Mouse (Mus musculus) heart, adult 18-20 months (tissue): ENCODE measurements around the gene Rftn1. TPM values are rescaled to one million over a fixed set of nuclear protein-coding genes. Genes with fewer than 3 reads are reported as not detected.

Experiments
- DNase-seq, 2 experiments: peaks; one replicate each; pipeline ENCODE4 v3.0.0; 2021 to 2022; ENCODE audit warnings: mixed read lengths in 1 of 2
- total RNA-seq, 2 experiments: library from RNA; stranded (reverse); gene quantifications; 2 replicates each; pipeline ENCODE4 v1.2.3; 2021

The Rftn1 gene
- total RNA-seq, 2 experiments from 2014 or later = 52.1 to 53.3 TPM

DNA sequence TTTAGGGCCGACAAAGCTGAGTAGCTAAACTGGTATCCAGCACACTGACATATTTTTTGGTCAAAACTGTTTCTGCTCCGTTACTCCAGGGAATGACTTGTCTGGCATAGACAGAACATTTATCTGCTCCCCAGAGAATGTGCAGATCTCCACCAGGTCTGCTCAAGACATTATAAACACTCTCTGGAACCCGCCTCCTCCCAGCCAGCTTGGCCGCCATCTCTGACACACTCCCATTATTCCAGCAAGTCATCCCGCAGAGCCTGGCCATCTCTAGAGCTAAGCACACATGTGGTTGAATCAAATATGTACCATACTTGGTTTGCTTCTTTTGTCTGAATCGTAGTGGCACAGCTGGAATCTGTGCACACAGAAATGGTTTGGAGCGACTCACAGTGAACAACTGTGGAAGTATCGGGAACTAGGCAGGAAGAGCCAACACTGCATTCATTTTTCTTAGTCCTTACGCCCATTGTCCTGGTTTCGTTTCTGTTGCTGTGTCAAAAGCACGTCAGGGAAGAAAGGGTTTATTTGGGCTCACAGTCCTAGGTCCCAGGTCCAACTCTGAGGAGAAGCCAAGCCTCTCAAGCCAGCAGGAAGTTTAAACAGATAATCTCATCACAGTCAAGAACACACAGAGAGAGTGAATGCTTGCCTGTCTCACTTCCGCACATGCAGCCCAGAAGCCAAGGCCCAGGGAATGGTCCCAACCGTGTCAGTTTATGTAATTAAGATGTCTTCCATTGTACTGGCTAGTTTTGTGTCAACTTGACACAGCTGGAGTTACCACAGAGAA, 126.4 kb downstream of the Rftn1 start:
- DNase-seq = peak in 1 of 2 experiments; percentile 62

GRCm38 (mm10) chr17:50062649-50063048, 127.8 kb downstream of the Rftn1 start:
- peak; percentile 76 to 86 for DNase-seq

- DNase-seq = no peak
Measured at GRCm38 (mm10) chr17:50061446-50061845, 129.0 kb downstream of the Rftn1 start.

- DNase-seq = peak in 1 of 2 experiments; percentile 63
Measured at GRCm38 (mm10) chr17:50060220-50060619, 130.3 kb downstream of the Rftn1 start.

- DNase-seq = no peak
Measured at GRCm38 (mm10) chr17:50059417-50059816, 131.1 kb downstream of the Rftn1 start.

- DNase-seq = no peak
Measured at GRCm38 (mm10) chr17:50055154-50055756, 135.2 kb downstream of the Rftn1 start.

DNA sequence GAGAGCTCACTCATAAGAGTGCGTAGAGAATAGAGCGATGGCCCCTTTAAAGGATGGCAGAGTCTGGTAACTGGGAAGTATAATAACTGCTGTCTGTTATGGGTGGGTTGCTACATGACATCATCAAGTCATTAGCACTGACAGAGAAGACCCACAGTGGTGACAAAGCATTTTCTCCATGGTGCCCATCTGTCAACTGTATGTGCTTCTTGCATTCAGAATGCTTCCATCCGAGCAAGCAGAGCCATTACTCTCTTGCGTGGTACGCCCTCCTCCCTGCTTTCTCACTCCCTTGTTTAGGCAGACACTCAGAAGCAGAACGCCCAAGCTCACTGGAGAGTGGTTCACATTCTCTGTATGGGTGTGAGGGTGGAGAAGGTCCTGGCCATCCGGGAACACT, 135.9 kb downstream of the Rftn1 start:
- DNase-seq = no peak

GRCm38 (mm10) chr17:50053961-50054360, 136.5 kb downstream of the Rftn1 start:
- DNase-seq = no peak

- peak in 1 of 2 experiments; percentile 58 for DNase-seq
Measured at GRCm38 (mm10) chr17:50052741-50053468, 137.6 kb downstream of the Rftn1 start.

DNA sequence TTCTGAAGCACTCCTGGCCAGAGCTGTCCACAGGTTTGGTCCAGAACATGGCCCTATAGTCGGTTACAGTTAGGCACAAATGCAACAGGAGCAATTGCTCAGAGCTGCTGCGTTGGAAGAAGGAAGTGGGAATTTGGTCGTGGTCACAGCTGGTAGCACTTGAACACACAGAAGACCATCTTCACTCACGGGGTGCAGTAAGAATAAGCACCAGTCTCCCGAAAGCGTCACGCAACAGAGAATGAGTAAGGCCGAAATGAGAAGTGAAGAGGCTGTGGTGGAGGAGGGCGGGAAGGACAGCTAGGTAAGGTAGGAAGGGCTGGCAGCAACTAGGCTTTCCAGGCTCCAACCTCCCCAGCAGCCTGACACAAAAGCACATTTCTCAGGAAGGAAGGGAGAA, 140.0 kb downstream of the Rftn1 start:
- DNase-seq = no peak

- DNase-seq = peak; percentile 47 to 57
Measured at GRCm38 (mm10) chr17:50048209-50048608, 142.3 kb downstream of the Rftn1 start.

DNA sequence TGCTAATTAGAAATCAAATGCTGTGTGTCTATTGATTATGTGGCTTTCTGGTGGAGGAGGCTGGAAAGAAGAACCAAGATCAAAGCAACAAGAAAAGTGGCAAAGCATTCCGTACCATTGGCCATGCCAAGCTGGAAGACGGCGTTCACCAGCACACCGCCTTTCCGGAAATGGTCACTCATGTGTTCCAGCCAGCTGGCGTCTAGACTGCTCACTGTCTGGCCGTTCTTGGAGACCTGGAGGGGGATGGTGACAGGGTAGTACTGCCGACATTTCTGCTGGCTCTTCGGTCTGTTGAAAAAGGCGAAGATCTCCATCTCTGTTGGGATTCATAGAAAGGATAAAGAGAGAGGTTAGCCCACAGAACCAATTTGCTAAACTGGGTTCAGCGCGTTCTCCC, 143.3 kb downstream of the Rftn1 start:
- DNase-seq = peak; percentile 55 to 66

- no peak for DNase-seq
Measured at GRCm38 (mm10) chr17:50040727-50041410, 149.6 kb downstream of the Rftn1 start.

- peak in 1 of 2 experiments; percentile 57 for DNase-seq
Measured at GRCm38 (mm10) chr17:50037882-50038665, 152.4 kb downstream of the Rftn1 start.

DNA sequence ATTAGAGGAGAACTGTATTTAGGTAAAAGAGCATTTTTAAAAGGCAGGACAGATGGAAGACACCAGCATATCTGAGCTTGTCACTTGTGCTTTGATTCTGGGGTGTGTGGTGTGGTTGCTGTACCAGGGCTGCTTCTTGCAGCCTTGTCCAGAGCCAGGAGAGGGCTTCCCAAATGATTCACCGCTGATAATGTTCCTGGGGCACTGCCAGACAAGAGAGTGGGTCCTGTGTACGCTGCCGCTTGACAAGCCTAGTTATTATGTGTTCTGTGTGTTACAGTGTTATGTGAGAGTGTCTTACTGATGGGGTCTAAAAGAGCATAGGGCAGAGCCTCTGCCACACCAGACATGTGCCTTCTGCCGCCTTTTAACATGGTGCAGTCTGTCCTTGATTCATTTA, 153.1 kb downstream of the Rftn1 start:
- no peak for DNase-seq

- DNase-seq = no peak
Measured at GRCm38 (mm10) chr17:50036751-50037385, 153.6 kb downstream of the Rftn1 start.

DNA sequence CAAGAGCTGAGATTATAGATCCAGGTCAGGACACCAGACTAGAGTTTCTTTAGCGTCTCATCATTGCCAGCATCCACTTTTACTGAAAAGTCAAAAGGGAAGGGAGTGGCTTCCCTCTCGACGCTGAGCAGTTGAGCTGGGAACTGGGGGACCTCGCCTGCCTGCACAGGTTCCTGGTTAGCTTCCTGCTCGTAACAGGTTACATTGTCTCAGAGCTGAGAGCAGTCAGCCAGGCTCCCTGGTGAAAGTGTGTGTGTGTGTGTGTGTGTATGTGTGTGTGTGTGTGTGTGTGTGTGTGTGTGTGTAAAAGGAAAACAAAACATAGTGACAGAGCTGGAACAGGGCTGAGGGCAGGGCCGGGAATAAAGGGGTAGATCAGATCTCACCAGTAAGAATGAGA, 156.8 kb downstream of the Rftn1 start:
- DNase-seq = peak in 1 of 2 experiments; percentile 72

- DNase-seq = no peak
Measured at GRCm38 (mm10) chr17:50031548-50032491, 158.7 kb downstream of the Rftn1 start.

- DNase-seq = no peak
Measured at GRCm38 (mm10) chr17:50025651-50026050, 164.8 kb downstream of the Rftn1 start.

DNA sequence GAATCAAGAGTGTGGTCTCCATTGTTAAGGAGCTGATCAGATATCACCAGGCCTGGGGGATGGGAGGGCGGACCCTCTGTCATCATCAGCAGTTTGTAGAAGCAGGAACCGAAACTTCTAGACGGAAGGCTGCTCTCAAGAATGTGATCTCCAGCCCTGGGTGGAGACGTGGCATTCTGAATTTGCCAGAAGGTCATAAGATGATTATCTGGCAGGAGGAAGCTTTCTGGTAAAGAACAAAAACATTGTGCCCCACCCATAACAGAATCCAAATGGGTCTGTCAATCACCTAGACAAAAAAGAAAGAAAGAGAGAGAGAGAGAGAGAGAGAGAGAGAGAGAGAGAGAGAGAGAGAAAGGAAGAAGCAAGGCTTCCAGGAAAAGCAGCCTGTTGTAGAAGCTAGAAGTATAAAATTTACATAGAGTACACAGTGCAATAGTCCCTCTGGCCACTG, 165.3 kb downstream of the Rftn1 start:
- DNase-seq = peak; percentile 58 to 82
